Comparison of ENCODE assay signal across 22 mouse cellular contexts in the genomic region with DNA sequence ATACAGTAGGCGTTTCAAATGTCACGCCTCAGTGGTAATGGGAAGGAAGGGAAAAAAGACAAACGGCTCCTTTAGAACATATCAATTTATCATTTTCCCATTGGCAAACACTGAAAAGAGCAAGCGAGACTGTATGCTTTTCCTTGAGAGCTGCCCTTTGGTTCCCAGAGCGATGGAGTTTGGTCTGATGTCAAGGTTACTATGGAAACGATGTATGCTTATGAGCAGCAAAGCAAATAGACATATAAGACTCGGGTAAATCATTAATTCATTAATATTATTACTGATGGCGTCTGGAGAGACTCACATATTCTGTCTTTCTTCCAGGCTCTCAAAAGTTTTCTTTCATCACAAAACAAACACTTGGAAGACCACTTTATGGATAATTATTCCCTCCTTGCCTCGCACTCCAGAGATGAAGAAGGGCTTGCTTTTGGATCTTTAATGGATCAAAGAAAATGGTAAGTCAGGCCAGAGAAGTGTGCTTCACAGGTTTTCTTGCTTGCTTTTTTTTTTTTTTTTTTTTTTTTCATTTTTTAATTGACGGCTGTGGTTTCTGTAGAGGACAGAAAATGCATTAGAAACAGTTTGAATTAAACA. TPM values are rescaled to one million over a fixed set of nuclear protein-coding genes. Genes with fewer than 3 reads are reported as not detected.
DNase-seq lines count a peak whose midpoint lies in the region; ATAC-seq and TF ChIP-seq lines count a peak whose summit lies in the region.
"Had no signal": no experiment of that assay in that cellular context is flagged by ENCODE, and none has a peak within 500 bp of the region (broad histone marks: within the 10 kb centered on the region; RNA-seq: fewer than 3 reads in every experiment).

No protein-coding gene starts in this region.

- peak; percentile 73 for DNase-seq in lung, embryonic 14.5 days
- DNase-seq in lung, postnatal 14 days: no peak
- DNase-seq in midbrain, embryonic 11.5 days (ENCODE audit: low spot score, missing footprints): no peak
- DNase-seq in lung, postnatal 36 days: peak; percentile 57
- DNase-seq in kidney, adult 11 months: no peak
- DNase-seq in left cerebral cortex, adult 2 months (ENCODE audit: extremely low spot score in 1 of 2, low spot score in 2 of 2): no peak
- DNase-seq: adrenal gland, postnatal 36 days; B cell, adult 2 months; cerebellum, adult 11 months; cerebellum, adult 9-11 months; kidney, adult 8-10 months; kidney, postnatal 14 days; thymus, postnatal 14 days had no signal

- no peak overlapping the region for H3K4me2 ChIP-seq in lung, embryonic 14.5 days
- no peak overlapping the region for H3K4me2 ChIP-seq in midbrain, embryonic 15.5 days
- no peak overlapping the region for H3K4me2 ChIP-seq in midbrain, embryonic 11.5 days
- H3K4me2 ChIP-seq: forebrain, embryonic 15.5 days; liver, embryonic 12.5 days; midbrain, embryonic 12.5 days had no signal

- TF ChIP-seq CTCF in lung, embryonic 14.5 days (IDR thresholded peaks at IDR 0.05; ENCODE audit: low read depth): no peak
- no peak for TF ChIP-seq CTCF in left cerebral cortex, adult 2 months (IDR thresholded peaks at IDR 0.05)

- 0 out of 2 replicates have a peak, but pooled peaks cover 10% of the 10 kb centered on the region for H3K4me1 ChIP-seq in lung, embryonic 14.5 days (ENCODE audit: insufficient read depth)
- peaks cover 20% of the 10 kb centered on the region for H3K4me1 ChIP-seq in midbrain, embryonic 15.5 days
- H3K4me1 ChIP-seq in midbrain, embryonic 11.5 days (ENCODE audit: control insufficient read depth, insufficient read depth, low read length): no peaks in the 10 kb centered on the region
- H3K4me1 ChIP-seq: liver, embryonic 12.5 days had no signal

- no peak overlapping the region for H3K9ac ChIP-seq in lung, embryonic 14.5 days
- no peak overlapping the region for H3K9ac ChIP-seq in midbrain, embryonic 15.5 days
- H3K9ac ChIP-seq in midbrain, embryonic 11.5 days (ENCODE audit: low read length): no peak overlapping the region
- H3K9ac ChIP-seq: forebrain, embryonic 15.5 days; liver, embryonic 12.5 days; midbrain, embryonic 12.5 days had no signal

- 44% methylated on average over 10 of the region's 10 CpGs for WGBS in lung, embryonic 14.5 days
- WGBS in midbrain, embryonic 15.5 days: 56% methylated on average over 10 of the region's 10 CpGs
- 80% methylated on average over 10 of the region's 10 CpGs for WGBS in midbrain, embryonic 11.5 days

- peak overlapping the region; percentile 80; the same call in 1 of the 2 replicates for H3K27ac ChIP-seq in lung, embryonic 14.5 days (ENCODE audit: low read depth)
- peak overlapping the region; percentile 29; the same call in 1 of the 2 replicates for H3K27ac ChIP-seq in midbrain, embryonic 15.5 days
- H3K27ac ChIP-seq in midbrain, embryonic 11.5 days (ENCODE audit: low read depth, low read length): no peak overlapping the region
- no peak overlapping the region for H3K27ac ChIP-seq in left cerebral cortex, adult 2 months
- H3K27ac ChIP-seq: embryonic facial prominence, embryonic 10.5 days; forebrain, embryonic 15.5 days; heart, embryonic 10.5 days; liver, embryonic 12.5 days; midbrain, embryonic 12.5 days had no signal

- peak; percentile 71 for ATAC-seq in lung, embryonic 14.5 days (ENCODE audit: insufficient read depth)
- no peak for ATAC-seq in midbrain, embryonic 15.5 days (replicated peaks)
- ATAC-seq in midbrain, embryonic 11.5 days (ENCODE audit: low FRiP score): no peak
- ATAC-seq: forebrain, embryonic 15.5 days; hindbrain, embryonic 16.5 days; liver, embryonic 12.5 days; Patski had no signal

- no peak overlapping the region for H3K4me3 ChIP-seq in lung, embryonic 14.5 days (ENCODE audit: low read depth, low read length)
- H3K4me3 ChIP-seq in midbrain, embryonic 15.5 days: no peak overlapping the region
- H3K4me3 ChIP-seq in midbrain, embryonic 11.5 days (ENCODE audit: low read depth, low read length): no peak overlapping the region
- H3K4me3 ChIP-seq in left cerebral cortex, adult 2 months: no peak overlapping the region
- H3K4me3 ChIP-seq: embryonic facial prominence, embryonic 10.5 days; forebrain, embryonic 15.5 days; heart, embryonic 10.5 days; liver, embryonic 12.5 days; midbrain, embryonic 12.5 days had no signal

- H3K9me3 ChIP-seq in lung, embryonic 14.5 days (ENCODE audit: low read depth, low read length): no peaks in the 10 kb centered on the region
- no peaks in the 10 kb centered on the region for H3K9me3 ChIP-seq in midbrain, embryonic 15.5 days
- H3K9me3 ChIP-seq in midbrain, embryonic 11.5 days (ENCODE audit: control insufficient read depth, low read length): no peaks in the 10 kb centered on the region
- H3K9me3 ChIP-seq: forebrain, embryonic 15.5 days; G1E; heart, embryonic 10.5 days; liver, embryonic 12.5 days; midbrain, embryonic 12.5 days had no signal

- intact Hi-C loops in left cerebral cortex, adult 2 months (cut with DNase I): no loop called here

- H3K36me3 ChIP-seq in lung, embryonic 14.5 days (ENCODE audit: insufficient read depth): no peaks in the 10 kb centered on the region
- no peaks in the 10 kb centered on the region for H3K36me3 ChIP-seq in midbrain, embryonic 15.5 days (replicated peaks)
- H3K36me3 ChIP-seq in midbrain, embryonic 11.5 days (ENCODE audit: control insufficient read depth, insufficient read depth, low read length): no peaks in the 10 kb centered on the region
- H3K36me3 ChIP-seq: embryonic facial prominence, embryonic 10.5 days; forebrain, embryonic 15.5 days; G1E; heart, embryonic 10.5 days; liver, embryonic 12.5 days; midbrain, embryonic 12.5 days had no signal

- no peaks in the 10 kb centered on the region for H3K27me3 ChIP-seq in lung, embryonic 14.5 days (ENCODE audit: insufficient read depth, low read length)
- no peaks in the 10 kb centered on the region; the same call in 1 of the 2 replicates for H3K27me3 ChIP-seq in midbrain, embryonic 15.5 days (replicated peaks)
- H3K27me3 ChIP-seq in midbrain, embryonic 11.5 days (ENCODE audit: control insufficient read depth, insufficient read depth, low read length): peaks cover 5% of the 10 kb centered on the region; the same call in 1 of the 2 replicates
- H3K27me3 ChIP-seq: forebrain, embryonic 15.5 days; Patski had no signal

RNA-seq across cellular contexts. Expression of a gene that starts 24.9 kb away (rescaled TPM):
- 345 and 360 TPM in 2 replicates for polyA plus RNA-seq in lung, embryonic 14.5 days (2014; fragmentation: Nextera tagmentation; extraction: Ambion mirVana)
- polyA plus RNA-seq in midbrain, embryonic 15.5 days (2015; fragmentation: Nextera tagmentation; extraction: Ambion mirVana): 529 and 534 TPM in 2 replicates
- 419 and 438 TPM in 2 replicates for polyA plus RNA-seq in midbrain, embryonic 11.5 days (2014; fragmentation: Nextera tagmentation; extraction: Ambion mirVana)
- 100 to 1,000 TPM; 238 to 262 TPM for total RNA-seq in left cerebral cortex, adult 2 months (2021)

Comparison
In these comparisons a context has a peak if more than half of its experiments do, and no peak if none do; other contexts are left out.
1. DNase-seq: peak in lung, embryonic 14.5 days (single experiment) and lung, postnatal 36 days (single experiment); none in lung, postnatal 14 days (single experiment), midbrain, embryonic 11.5 days (single experiment), kidney, adult 11 months (single experiment) and left cerebral cortex, adult 2 months (0 of 2).
2. H3K27ac ChIP-seq: peak in lung, embryonic 14.5 days (single experiment) and midbrain, embryonic 15.5 days (single experiment); none in midbrain, embryonic 11.5 days (single experiment) and left cerebral cortex, adult 2 months (single experiment).